Mouse (Mus musculus): ENCODE measurements around the gene Slc47a2. TPM values are rescaled to one million over a fixed set of nuclear protein-coding genes. Genes with fewer than 3 reads are reported as not detected.
"Not testable (repeated sequence)": the region's sequence is repeated elsewhere in the genome, so short reads cannot be mapped to it uniquely, and the experiment has no call there.

Slc47a2 gene
- polyA plus RNA-seq, 1 experiment from 2014 or later, result not detected

- Histone ChIP-seq H3K4me3 (no peak overlapping the region), H3K27me3 (peaks cover 39% of the 10 kb centered on the region), H3K9ac (no peak overlapping the region), H3K4me2 (no peak overlapping the region), H3K36me3 (no peaks in the 10 kb centered on the region), H3K4me1 (peaks cover 13% of the 10 kb centered on the region), H3K27ac (no peak overlapping the region), H3K9me3 (no peaks in the 10 kb centered on the region)
- WGBS, result 76% methylated on average over 4 of the region's 4 CpGs
- no peak for ATAC-seq (ENCODE audit: insufficient number of reproducible peaks, low FRiP score, low TSS enrichment, low read depth)
These were observed 2.3 kb downstream of the Slc47a2 start for GRCm38 (mm10) chr11:61340374-61340773.

DNA sequence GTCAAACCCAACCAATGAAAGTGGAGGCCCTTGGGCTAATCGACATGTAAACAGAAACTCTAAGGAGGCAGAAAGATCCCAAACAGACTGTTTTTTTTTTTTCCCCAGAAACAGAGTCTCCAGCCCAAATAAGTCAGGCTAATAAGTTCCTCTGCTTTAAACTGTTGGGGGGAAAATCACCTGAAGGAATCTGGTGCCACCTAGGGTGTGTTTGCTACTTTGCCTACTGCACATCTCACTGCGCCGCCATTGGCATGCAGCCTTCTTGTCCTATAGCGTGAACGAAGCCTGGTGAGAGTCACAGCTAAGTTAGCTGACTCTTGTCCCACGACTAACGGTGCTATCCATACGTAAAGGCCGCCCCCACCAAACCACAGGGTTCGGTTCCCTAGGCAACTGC, 5.1 kb downstream of the Slc47a2 start:
- Histone ChIP-seq H3K4me3 (no peak overlapping the region), H3K9ac (no peak overlapping the region), H3K27me3 (peaks cover 16% of the 10 kb centered on the region), H3K4me2 (no peak overlapping the region), H3K9me3 (no peaks in the 10 kb centered on the region), H3K27ac (no peak overlapping the region), H3K36me3 (no peaks in the 10 kb centered on the region), H3K4me1 (peaks cover 9% of the 10 kb centered on the region)
- 74% methylated on average over 10 of the region's 10 CpGs for WGBS
- ATAC-seq (ENCODE audit: insufficient number of reproducible peaks, low FRiP score, low TSS enrichment, low read depth), result no peak

DNA sequence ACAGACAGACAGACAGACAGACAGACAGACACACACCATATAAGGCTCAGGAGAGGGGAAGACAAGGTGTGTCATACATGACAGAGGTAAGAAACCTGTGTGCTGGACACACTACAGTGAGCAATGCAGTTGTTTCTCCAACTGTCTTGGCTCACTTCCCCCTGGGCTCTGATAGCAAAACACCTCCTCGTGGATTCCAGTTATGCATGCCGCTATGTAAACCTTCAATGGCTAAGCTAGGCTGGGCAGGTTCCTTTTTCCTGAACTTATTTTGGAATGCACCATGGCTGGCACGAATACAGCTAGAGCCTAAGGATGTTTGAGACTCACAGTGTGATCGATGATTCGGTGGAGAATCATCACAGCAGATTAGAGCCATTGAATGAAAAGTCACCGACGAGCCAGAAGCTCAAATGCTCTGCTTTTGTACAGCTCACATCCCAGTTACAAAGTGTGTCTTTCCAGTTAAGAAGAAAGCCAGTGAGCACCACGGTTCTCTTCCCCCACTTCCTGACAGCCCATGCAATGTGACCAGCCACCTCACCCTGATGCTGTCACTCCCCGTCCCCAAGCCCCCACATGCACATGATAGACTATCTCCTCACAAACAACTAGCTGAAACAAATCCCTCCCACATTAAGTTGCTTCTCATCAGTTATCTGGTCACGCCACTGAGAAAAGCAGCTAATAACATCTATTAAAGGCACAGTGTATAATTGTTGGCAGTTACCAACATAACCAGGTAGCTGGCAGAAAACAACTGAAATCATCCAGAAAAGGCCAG, 21.6 kb downstream of the Slc47a2 start:
- no peak for ATAC-seq (ENCODE audit: insufficient number of reproducible peaks, low FRiP score, low TSS enrichment, low read depth)
- no peak overlapping the region for H3K27ac ChIP-seq
- no peak overlapping the region for H3K9ac ChIP-seq
- H3K4me3 ChIP-seq, result no peak overlapping the region
- H3K36me3 ChIP-seq, result no peaks in the 10 kb centered on the region
- no peaks in the 10 kb centered on the region for H3K9me3 ChIP-seq
- 75% methylated on average over 10 of the region's 10 CpGs for WGBS
- no peak overlapping the region for H3K4me2 ChIP-seq
- no peaks in the 10 kb centered on the region for H3K4me1 ChIP-seq
- no peaks in the 10 kb centered on the region for H3K27me3 ChIP-seq

DNA sequence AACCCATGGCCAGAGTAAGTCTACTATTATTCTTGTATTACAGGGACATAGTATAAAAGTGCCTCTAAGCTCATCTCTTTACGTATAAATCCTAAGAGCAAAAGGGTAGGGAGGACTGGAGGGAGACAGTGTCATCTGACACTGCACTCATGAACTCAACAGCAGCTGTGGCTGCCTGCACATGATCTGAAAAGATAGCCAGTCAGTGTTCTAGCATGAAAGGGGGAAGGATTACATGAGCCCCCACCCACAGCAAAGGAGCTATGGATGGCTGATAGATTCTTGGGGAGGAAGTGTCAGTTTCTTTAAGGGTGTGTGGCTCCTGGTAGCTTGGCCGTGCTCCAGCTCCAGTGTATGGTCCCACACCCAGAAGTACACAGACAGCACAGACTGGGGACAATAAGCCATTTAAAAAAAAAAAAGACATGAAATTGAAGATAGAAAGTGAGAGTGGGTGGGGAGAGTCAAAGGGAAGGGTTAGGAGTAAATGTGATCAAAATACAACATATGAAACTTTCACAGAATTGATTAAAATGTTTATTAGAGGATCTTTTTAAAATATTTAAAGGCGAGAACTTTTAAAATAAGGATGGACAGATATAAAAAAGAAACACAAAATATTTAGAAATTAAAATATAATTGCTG, 22.6 kb downstream of the Slc47a2 start:
- no peaks in the 10 kb centered on the region for H3K36me3 ChIP-seq
- no peak overlapping the region for H3K9ac ChIP-seq
- H3K4me2 ChIP-seq, result no peak overlapping the region
- no peaks in the 10 kb centered on the region for H3K27me3 ChIP-seq
- no peak overlapping the region for H3K27ac ChIP-seq
- H3K4me3 ChIP-seq, result no peak overlapping the region
- no peaks in the 10 kb centered on the region for H3K4me1 ChIP-seq
- 50% methylated on average over 3 of the region's 3 CpGs for WGBS
- ATAC-seq (ENCODE audit: insufficient number of reproducible peaks, low FRiP score, low TSS enrichment, low read depth), result no peak
- H3K9me3 ChIP-seq, result no peaks in the 10 kb centered on the region

- Histone ChIP-seq H3K4me3 (no peak overlapping the region), H3K27me3 (no peaks in the 10 kb centered on the region), H3K4me1 (no peaks in the 10 kb centered on the region), H3K36me3 (no peaks in the 10 kb centered on the region), H3K9ac (no peak overlapping the region), H3K4me2 (no peak overlapping the region), H3K9me3 (no peaks in the 10 kb centered on the region), H3K27ac (no peak overlapping the region)
- WGBS, result 58% methylated on average over 12 of the region's 12 CpGs
- ATAC-seq (ENCODE audit: insufficient number of reproducible peaks, low FRiP score, low TSS enrichment, low read depth), result no peak
These were observed 23.3 kb downstream of the Slc47a2 start for GRCm38 (mm10) chr11:61319233-61319922.

DNA sequence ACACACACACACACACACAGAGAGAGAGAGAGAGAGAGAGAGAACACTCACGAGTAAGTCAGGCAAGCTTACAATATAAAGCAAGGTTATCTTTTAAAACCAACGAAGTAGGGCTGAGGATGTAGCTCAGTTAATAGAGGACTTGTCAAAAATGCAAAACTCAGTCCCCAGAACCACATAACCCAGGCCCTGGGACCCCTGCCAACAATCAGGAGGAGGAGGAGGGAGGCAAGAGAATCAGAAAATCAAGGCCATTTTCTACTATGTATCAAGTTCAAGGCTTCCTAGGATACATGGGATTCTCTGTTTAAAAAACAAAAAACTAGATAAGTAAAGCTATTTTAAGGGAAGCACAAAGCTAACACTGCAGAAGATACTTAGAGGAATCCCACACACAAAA, 25.8 kb downstream of the Slc47a2 start:
- Histone ChIP-seq H3K36me3 (no peaks in the 10 kb centered on the region), H3K9ac (no peak overlapping the region), H3K27ac (no peak overlapping the region), H3K4me2 (no peak overlapping the region), H3K4me1 (no peaks in the 10 kb centered on the region), H3K9me3 (no peaks in the 10 kb centered on the region), H3K4me3 (no peak overlapping the region), H3K27me3 (no peaks in the 10 kb centered on the region)
- no peak for ATAC-seq (ENCODE audit: insufficient number of reproducible peaks, low FRiP score, low TSS enrichment, low read depth)
- WGBS, result 38% methylated on average over 2 of the region's 2 CpGs

DNA sequence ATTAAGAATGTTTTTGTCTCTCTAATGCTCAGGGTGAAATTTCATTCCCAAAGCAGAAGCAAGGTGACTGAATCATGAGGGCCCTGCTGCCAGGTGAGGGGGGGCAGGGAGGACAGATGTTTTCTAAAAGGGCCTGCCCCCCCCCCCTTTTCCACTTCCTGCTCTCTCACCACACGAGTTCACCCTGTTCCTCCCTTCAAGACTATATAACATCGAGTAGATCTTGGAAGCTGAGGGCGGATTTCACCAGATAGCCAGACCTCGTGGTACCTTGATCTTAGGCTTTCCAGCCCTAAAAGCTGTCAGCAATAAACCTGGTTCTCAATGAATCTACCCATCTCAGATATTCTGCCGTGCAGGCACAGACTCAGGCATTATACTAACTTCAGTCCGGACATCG, 32.3 kb downstream of the Slc47a2 start:
- no peaks in the 10 kb centered on the region for H3K36me3 ChIP-seq
- no peak for ATAC-seq (ENCODE audit: insufficient number of reproducible peaks, low FRiP score, low TSS enrichment, low read depth)
- H3K4me1 ChIP-seq, result no peaks in the 10 kb centered on the region
- H3K27me3 ChIP-seq, result no peaks in the 10 kb centered on the region
- peaks cover 2% of the 10 kb centered on the region; the same call in 1 of the 2 replicates for H3K9me3 ChIP-seq
- 54% methylated on average over 7 of the region's 7 CpGs for WGBS
- H3K4me2 ChIP-seq, result no peak overlapping the region
- H3K27ac ChIP-seq, result no peak overlapping the region
- H3K9ac ChIP-seq, result no peak overlapping the region
- H3K4me3 ChIP-seq, result no peak overlapping the region

DNA sequence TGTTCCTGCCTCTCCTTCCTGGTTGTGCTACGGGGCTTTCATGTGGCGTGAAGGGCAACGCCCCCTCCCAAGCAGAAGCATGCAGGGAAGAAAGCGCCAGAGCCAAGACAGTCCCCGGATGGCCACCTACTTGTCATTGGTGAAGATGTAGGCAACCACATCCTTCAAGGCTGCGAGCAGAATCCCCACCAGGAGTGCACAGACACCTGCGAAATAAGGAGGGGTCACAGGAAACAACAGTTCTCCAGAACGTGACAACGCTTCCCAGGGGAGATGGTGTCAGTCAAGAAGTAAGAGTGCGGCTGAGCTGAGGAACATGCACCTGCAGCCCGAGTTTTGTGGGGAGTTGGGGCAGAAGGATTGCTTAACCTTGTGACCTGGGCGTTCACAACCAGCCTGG, 32.8 kb downstream of the Slc47a2 start:
- no peak for ATAC-seq (ENCODE audit: insufficient number of reproducible peaks, low FRiP score, low TSS enrichment, low read depth)
- 61% methylated on average over 12 of the region's 12 CpGs for WGBS
- H3K4me3 ChIP-seq, result no peak overlapping the region

DNA sequence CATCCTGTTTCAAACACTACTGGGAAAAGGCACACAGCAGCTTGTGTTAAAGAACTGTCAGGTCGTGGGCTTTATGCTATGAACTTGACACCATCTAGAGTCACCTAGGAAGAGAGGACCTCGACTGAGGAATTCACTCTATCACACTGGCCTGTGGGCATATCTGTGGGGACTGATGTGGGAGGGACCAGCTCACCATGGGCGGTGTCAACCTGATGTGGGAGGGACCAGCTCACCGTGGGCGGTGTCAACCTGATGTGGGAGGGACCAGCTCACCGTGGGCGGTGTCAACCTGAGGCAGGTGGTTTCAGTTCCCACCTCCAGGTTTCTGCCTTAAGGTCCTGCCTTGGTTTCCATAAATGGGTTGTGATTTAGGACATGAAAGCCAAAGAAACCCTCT, 34.9 kb downstream of the Slc47a2 start:
- Histone ChIP-seq H3K36me3 (no peaks in the 10 kb centered on the region), H3K4me1 (no peaks in the 10 kb centered on the region), H3K27me3 (no peaks in the 10 kb centered on the region), H3K9ac (no peak overlapping the region), H3K27ac (no peak overlapping the region), H3K9me3 (peaks cover 3% of the 10 kb centered on the region; the same call in 1 of the 2 replicates), H3K4me3 (no peak overlapping the region), H3K4me2 (no peak overlapping the region)
- no peak for ATAC-seq (ENCODE audit: insufficient number of reproducible peaks, low FRiP score, low TSS enrichment, low read depth)
- WGBS, result 35% methylated on average over 7 of the region's 7 CpGs

More for the DNA sequence above, 32.8 kb downstream of the Slc47a2 start:
- Histone ChIP-seq H3K9ac (no peak overlapping the region), H3K36me3 (no peaks in the 10 kb centered on the region), H3K27ac (no peak overlapping the region), H3K9me3 (peaks cover 3% of the 10 kb centered on the region; the same call in 1 of the 2 replicates), H3K4me1 (no peaks in the 10 kb centered on the region), H3K27me3 (no peaks in the 10 kb centered on the region), H3K4me2 (no peak overlapping the region)

- no peak for ATAC-seq (ENCODE audit: insufficient number of reproducible peaks, low FRiP score, low TSS enrichment, low read depth)
- 83% methylated on average over 4 of the region's 4 CpGs for WGBS
- Histone ChIP-seq H3K27me3 (no peaks in the 10 kb centered on the region), H3K4me1 (peaks cover 7% of the 10 kb centered on the region), H3K27ac (no peak overlapping the region), H3K36me3 (no peaks in the 10 kb centered on the region), H3K4me2 (no peak overlapping the region), H3K9ac (no peak overlapping the region), H3K9me3 (peaks cover 3% of the 10 kb centered on the region; the same call in 1 of the 2 replicates), H3K4me3 (no peak overlapping the region)
These were observed 37.3 kb downstream of the Slc47a2 start for GRCm38 (mm10) chr11:61305377-61305776.

DNA sequence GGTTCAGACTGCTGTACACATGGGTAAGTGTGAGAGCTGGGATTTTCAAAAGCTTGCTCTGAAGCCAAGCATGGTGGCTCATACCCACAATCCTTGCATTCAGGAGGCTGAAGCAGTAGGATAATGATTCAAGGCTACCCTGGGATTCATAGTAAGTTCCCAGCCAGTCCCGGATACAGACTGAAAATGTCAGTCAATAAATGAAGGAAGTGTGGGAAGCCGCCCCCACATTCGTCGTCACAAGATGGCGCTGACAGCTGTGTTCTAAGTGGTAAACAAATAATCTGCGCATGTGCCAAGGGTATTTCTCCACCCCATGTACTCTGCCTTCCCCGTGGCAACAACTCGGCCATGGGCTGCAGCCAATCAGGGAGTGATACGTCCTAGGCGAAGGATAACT, 38.1 kb downstream of the Slc47a2 start:
- not testable (repeated sequence) for ATAC-seq (ENCODE audit: insufficient number of reproducible peaks, low FRiP score, low TSS enrichment, low read depth); H3K4me3 ChIP-seq
- WGBS, result 96% methylated on average over 6 of the region's 10 CpGs

More for the DNA sequence above, 38.1 kb downstream of the Slc47a2 start:
- not testable (repeated sequence) for H3K27ac ChIP-seq, H3K9ac ChIP-seq, H3K27me3 ChIP-seq, H3K4me1 ChIP-seq, H3K9me3 ChIP-seq, H3K36me3 ChIP-seq, H3K4me2 ChIP-seq
